In genomic region chr8:104607944-104608343, GRCm38 (mm10) we compare ENCODE assay signal across 21 mouse cellular contexts. TPM values are rescaled to one million over a fixed set of nuclear protein-coding genes. Genes with fewer than 3 reads are reported as not detected.
A peak's percentile ranks its signal among the peaks of the same experiment; 100 is the strongest.
DNase-seq lines count a peak whose midpoint lies in the region; ATAC-seq and TF ChIP-seq lines count a peak whose summit lies in the region.
"Had no signal": no experiment of that assay in that cellular context is flagged by ENCODE, and none has a peak within 500 bp of the region (broad histone marks: within the 10 kb centered on the region; RNA-seq: fewer than 3 reads in every experiment).

No protein-coding gene starts in this region.

- no peaks in the 10 kb centered on the region for H3K9me3 ChIP-seq in heart, embryonic 16.5 days (replicated peaks; ENCODE audit: control insufficient read depth, low read length)
- H3K9me3 ChIP-seq: embryonic facial prominence, embryonic 15.5 days; G1E; hindbrain, embryonic 15.5 days; limb, embryonic 15.5 days; midbrain, embryonic 15.5 days; neural tube, embryonic 12.5 days had no signal

- no peak overlapping the region for H3K4me3 ChIP-seq in cerebellum, adult 2 months (replicated peaks; ENCODE audit: insufficient read depth, low read depth, low read length)
- peak overlapping the region; percentile 40 for H3K4me3 ChIP-seq in heart, embryonic 16.5 days (ENCODE audit: low read length)
- H3K4me3 ChIP-seq: embryonic facial prominence, embryonic 15.5 days; hindbrain, embryonic 15.5 days; limb, embryonic 15.5 days; midbrain, embryonic 15.5 days; neural tube, embryonic 12.5 days had no signal

- no peak overlapping the region for H3K27ac ChIP-seq in cerebellum, adult 2 months (ENCODE audit: insufficient read depth, low read length)
- peak overlapping the region; percentile 99 for H3K27ac ChIP-seq in heart, embryonic 16.5 days (ENCODE audit: low read length)
- H3K27ac ChIP-seq: embryonic facial prominence, embryonic 15.5 days; hindbrain, embryonic 15.5 days; limb, embryonic 15.5 days; macrophage; midbrain, embryonic 15.5 days; neural tube, embryonic 12.5 days had no signal

- peak; percentile 3; the same call in 1 of the 2 replicates for ATAC-seq in heart, embryonic 16.5 days (replicated peaks; ENCODE audit: extremely low read depth, insufficient read depth, low FRiP score)
- ATAC-seq: forebrain, embryonic 14.5 days; midbrain, embryonic 15.5 days had no signal

- peak overlapping the region; percentile 56 for H3K4me2 ChIP-seq in heart, embryonic 16.5 days (ENCODE audit: low read depth, low read length)
- H3K4me2 ChIP-seq: embryonic facial prominence, embryonic 15.5 days; hindbrain, embryonic 15.5 days; limb, embryonic 15.5 days; midbrain, embryonic 15.5 days; neural tube, embryonic 12.5 days had no signal

- 4% methylated on average over 2 of the region's 2 CpGs for WGBS in cerebellum, adult 2 months
- 33% methylated on average over 2 of the region's 2 CpGs for WGBS in heart, embryonic 16.5 days

- DNase-seq in cerebellum, adult 2 months, result peak; percentile 61 to 82
- DNase-seq in cerebellum, postnatal 25 days, result peak; percentile 78 to 86
- DNase-seq in heart, adult 18-20 months, result peak; percentile 85 to 89
- no peak for DNase-seq in adrenal gland, adult 18-20 months (ENCODE audit: low spot score in 2 of 2)
- DNase-seq in neural tube, embryonic 10.5 days (ENCODE audit: extremely low spot score, low spot score), result no peak
- no peak for DNase-seq in right cerebral cortex, postnatal 25 days
- no peak for DNase-seq in thymus, postnatal 25 days
- DNase-seq: adrenal gland, postnatal 36 days; kidney, adult 8-10 months; lung, adult 2 months had no signal

- no peaks in the 10 kb centered on the region for H3K27me3 ChIP-seq in cerebellum, adult 2 months (ENCODE audit: control insufficient read depth, insufficient read depth, low read length)
- H3K27me3 ChIP-seq in heart, embryonic 16.5 days (ENCODE audit: control insufficient read depth, insufficient read depth, low read length), result no peaks in the 10 kb centered on the region
- H3K27me3 ChIP-seq: embryonic facial prominence, embryonic 15.5 days; hindbrain, embryonic 15.5 days; limb, embryonic 15.5 days; midbrain, embryonic 15.5 days; neural tube, embryonic 12.5 days had no signal

- no peak for TF ChIP-seq POLR2A in cerebellum, adult 2 months (IDR thresholded peaks at IDR 0.05; ENCODE audit: borderline replicate concordance, insufficient read depth, low read length)

- H3K4me1 ChIP-seq in cerebellum, adult 2 months (ENCODE audit: control insufficient read depth, insufficient read depth, low read length), result peaks cover 15% of the 10 kb centered on the region
- peaks cover 74% of the 10 kb centered on the region for H3K4me1 ChIP-seq in heart, embryonic 16.5 days (ENCODE audit: control insufficient read depth, insufficient read depth, low read length)
- H3K4me1 ChIP-seq: hindbrain, embryonic 15.5 days; midbrain, embryonic 15.5 days had no signal

- H3K9ac ChIP-seq in heart, embryonic 16.5 days (ENCODE audit: low read length), result peak overlapping the region; percentile 74; the same call in 1 of the 2 replicates
- H3K9ac ChIP-seq: embryonic facial prominence, embryonic 15.5 days; hindbrain, embryonic 15.5 days; limb, embryonic 15.5 days; midbrain, embryonic 15.5 days; neural tube, embryonic 12.5 days had no signal

- TF ChIP-seq CTCF in cerebellum, adult 2 months (IDR thresholded peaks at IDR 0.05; ENCODE audit: borderline replicate concordance, insufficient read depth, low read depth, low read length), result peak; percentile 30; the same call in 1 of the 2 replicates

- no peaks in the 10 kb centered on the region for H3K36me3 ChIP-seq in heart, embryonic 16.5 days (ENCODE audit: control insufficient read depth, insufficient read depth)
- H3K36me3 ChIP-seq: embryonic facial prominence, embryonic 15.5 days; G1E; hindbrain, embryonic 15.5 days; limb, embryonic 15.5 days; midbrain, embryonic 15.5 days; neural tube, embryonic 12.5 days had no signal

RNA-seq across cellular contexts. Expression of gene Cdh16, which starts 16.3 kb away (rescaled TPM):
- not detected in 2 replicates for polyA plus RNA-seq in cerebellum, adult 2 months (2012; rRNA removed)
- total RNA-seq in heart, adult 18-20 months (2021), result 1 to 10 TPM; 3.9 to 5.2 TPM
- 20.1 and 25.9 TPM in 2 replicates for polyA plus RNA-seq in heart, embryonic 16.5 days (2015; fragmentation: Nextera tagmentation; extraction: Ambion mirVana)
- under 1 TPM in 1 of 2 experiments, not detected in 1; 0.86 TPM for total RNA-seq in adrenal gland, adult 18-20 months (2021)
- total RNA-seq: adrenal gland, postnatal 36 days; common myeloid progenitor, adult 5-6 weeks; left cerebral cortex, adult 18-20 months had no signal
- polyA plus RNA-seq: forebrain, embryonic 14.5 days; G1E; hindbrain, embryonic 15.5 days; macrophage; midbrain, embryonic 15.5 days; neural tube, embryonic 12.5 days had no signal

RNA-seq across cellular contexts. Expression of gene Pdp2, which starts 16.7 kb away (rescaled TPM):
- polyA plus RNA-seq in cerebellum, adult 2 months (2012; rRNA removed), result 6.9 and 7.4 TPM in 2 replicates
- total RNA-seq in heart, adult 18-20 months (2021), result 10 to 100 TPM; 18.1 to 22.5 TPM
- polyA plus RNA-seq in heart, embryonic 16.5 days (2015; fragmentation: Nextera tagmentation; extraction: Ambion mirVana), result 6.2 and 6.7 TPM in 2 replicates
- total RNA-seq in adrenal gland, adult 18-20 months (2021), result 10 to 100 TPM; 34.8 to 34.9 TPM

RNA-seq across cellular contexts. Expression of gene Rrad, which starts 23.2 kb away (rescaled TPM):
- 3.3 and 3.6 TPM in 2 replicates for polyA plus RNA-seq in cerebellum, adult 2 months (2012; rRNA removed)
- total RNA-seq in heart, adult 18-20 months (2021), result 100 to 1,000 TPM in 1 of 2 experiments, 10 to 100 TPM in 1; 88.7 to 108 TPM
- 289 and 293 TPM in 2 replicates for polyA plus RNA-seq in heart, embryonic 16.5 days (2015; fragmentation: Nextera tagmentation; extraction: Ambion mirVana)
- total RNA-seq in adrenal gland, adult 18-20 months (2021), result 1 to 10 TPM; 2.7 to 9.4 TPM

RNA-seq across cellular contexts. Expression of gene Ciao2b, which starts 33.8 kb away (rescaled TPM):
- polyA plus RNA-seq in cerebellum, adult 2 months (2012; rRNA removed), result 53.9 and 54.7 TPM in 2 replicates
- 10 to 100 TPM; 62.2 to 66.5 TPM for total RNA-seq in heart, adult 18-20 months (2021)
- 171 and 196 TPM in 2 replicates for polyA plus RNA-seq in heart, embryonic 16.5 days (2015; fragmentation: Nextera tagmentation; extraction: Ambion mirVana)
- total RNA-seq in adrenal gland, adult 18-20 months (2021), result 10 to 100 TPM; 40.7 to 50.0 TPM

Comparison
In these comparisons a context has a peak if more than half of its experiments do, and no peak if none do; other contexts are left out.
1. DNase-seq: peak in cerebellum, adult 2 months (2 of 2), cerebellum, postnatal 25 days (2 of 2) and heart, adult 18-20 months (2 of 2); none in adrenal gland, adult 18-20 months (0 of 2), neural tube, embryonic 10.5 days (single experiment), right cerebral cortex, postnatal 25 days (single experiment) and thymus, postnatal 25 days (single experiment).
2. RNA of gene Rrad, which starts 23.2 kb away (total RNA-seq): 88.7 to 108 TPM in heart, adult 18-20 months; 2.7 to 9.4 TPM in adrenal gland, adult 18-20 months; every median in the first group is over 4 times any median in the second.